Mouse (Mus musculus) midbrain, embryonic 12.5 days (tissue): ENCODE measurements at regions not wholly inside any gene's neighbourhood (a gene's known extent, or its start where the extent isn't known, plus 50 kb on each side); places are given as distances from the start of the nearest gene placed in this dataset.

Experiments used
- ATAC-seq: fragments of 200-750 bp; cut with Nextera tagmentation; 2 replicates; pipeline ENCODE4 v1.8.0; 2017; ENCODE audit warnings: low read depth, moderate TSS enrichment, moderate library complexity; ENCODE audit not compliant: low FRiP score
- H3K27ac ChIP-seq: fragments of 300-500 bp; sonication (generic); replicated peaks from 2 replicates; pipeline ENCODE4 v1.5.1; 2016; ENCODE audit warnings: mild to moderate bottlenecking
- H3K27me3 ChIP-seq: fragments of 300-500 bp; sonication (generic); 2 replicates; pipeline ENCODE4 v1.6.1; 2016; ENCODE audit warnings: mild to moderate bottlenecking
- H3K36me3 ChIP-seq: fragments of 300-500 bp; sonication (generic); 2 replicates; pipeline ENCODE4 v1.6.1; 2016
- H3K4me1 ChIP-seq: fragments of 300-500 bp; sonication (generic); 2 replicates; pipeline ENCODE4 v1.6.1; 2016
- H3K4me2 ChIP-seq: fragments of 300-500 bp; sonication (generic); replicated peaks from 2 replicates; pipeline ENCODE4 v1.6.1; 2016; ENCODE audit warnings: mild to moderate bottlenecking, moderate library complexity
- H3K4me3 ChIP-seq: fragments of 300-500 bp; sonication (generic); 2 replicates; pipeline ENCODE4 v1.5.1; 2016; ENCODE audit warnings: mild to moderate bottlenecking
- H3K9ac ChIP-seq: fragments of 300-500 bp; sonication (generic); replicated peaks from 2 replicates; pipeline ENCODE4 v1.6.1; 2016; ENCODE audit warnings: mild to moderate bottlenecking, moderate library complexity
- H3K9me3 ChIP-seq: fragments of 300-500 bp; sonication (generic); 2 replicates; pipeline ENCODE4 v1.6.1; 2016; ENCODE audit warnings: mild to moderate bottlenecking
- WGBS: fragments of 180-500 bp; shearing (Covaris S2); methylation state at CpG from one replicate; pipeline ENCODE4 v1.1.7; 2016; 5-methylcytosine and 5-hydroxymethylcytosine counted together

DNA sequence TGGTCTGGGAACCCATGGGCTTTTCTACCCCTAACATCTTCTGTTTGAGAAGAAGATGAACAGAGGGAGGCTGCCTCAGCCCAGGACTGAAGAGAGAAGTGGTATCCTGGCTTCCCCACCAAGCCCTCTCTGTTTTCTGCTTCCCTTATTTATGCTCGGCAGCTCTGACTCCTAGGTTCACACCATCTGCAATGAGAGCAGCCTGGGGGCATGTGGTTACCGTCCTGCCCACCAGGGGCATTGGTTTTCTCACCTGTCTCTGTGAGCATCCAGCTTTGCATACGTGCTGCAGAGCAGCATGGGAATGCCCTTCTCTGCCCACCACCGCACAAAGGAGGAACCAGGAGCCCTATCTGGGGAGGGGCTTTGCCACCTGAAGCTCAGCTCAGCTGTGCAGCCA lies 89.4 kb upstream of the Ccnd1 start:
- no peaks in the 10 kb centered on the region for H3K9me3 ChIP-seq
- H3K4me1 ChIP-seq, result peaks cover 17% of the 10 kb centered on the region
- no peak overlapping the region for H3K27ac ChIP-seq
- H3K4me3 ChIP-seq, result no peak overlapping the region
- no peak overlapping the region for H3K9ac ChIP-seq
- WGBS, result 47% methylated on average over 4 of the region's 4 CpGs
- H3K36me3 ChIP-seq, result no peaks in the 10 kb centered on the region
- H3K27me3 ChIP-seq, result peaks cover 28% of the 10 kb centered on the region
- H3K4me2 ChIP-seq, result no peak overlapping the region
- ATAC-seq, result no peak

DNA sequence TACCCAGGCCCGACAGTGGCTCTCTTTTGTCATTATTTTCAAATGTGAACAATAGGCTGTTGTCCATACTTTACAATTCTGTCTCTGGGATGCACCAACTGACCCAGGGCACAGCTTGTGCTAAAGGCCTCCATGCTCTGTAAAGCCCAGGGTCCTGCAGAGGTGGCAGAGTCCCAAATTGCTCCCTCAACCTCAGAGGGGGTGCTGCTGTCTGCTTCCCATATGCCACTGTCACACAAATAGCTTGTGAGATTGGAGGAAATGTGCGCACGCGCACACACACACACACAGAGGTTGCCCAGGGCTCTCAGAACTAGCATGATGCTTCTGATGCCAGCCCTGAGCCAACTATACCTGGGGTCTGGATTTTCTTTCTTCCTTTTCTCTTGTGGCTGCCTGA lies 87.3 kb upstream of the Ccnd1 start:
- Histone ChIP-seq H3K4me1 (peaks cover 17% of the 10 kb centered on the region), H3K27ac (no peak overlapping the region), H3K4me2 (no peak overlapping the region), H3K9me3 (no peaks in the 10 kb centered on the region), H3K9ac (no peak overlapping the region), H3K36me3 (no peaks in the 10 kb centered on the region), H3K27me3 (peaks cover 24% of the 10 kb centered on the region), H3K4me3 (no peak overlapping the region)
- ATAC-seq, result no peak
- 82% methylated on average over 4 of the region's 4 CpGs for WGBS

DNA sequence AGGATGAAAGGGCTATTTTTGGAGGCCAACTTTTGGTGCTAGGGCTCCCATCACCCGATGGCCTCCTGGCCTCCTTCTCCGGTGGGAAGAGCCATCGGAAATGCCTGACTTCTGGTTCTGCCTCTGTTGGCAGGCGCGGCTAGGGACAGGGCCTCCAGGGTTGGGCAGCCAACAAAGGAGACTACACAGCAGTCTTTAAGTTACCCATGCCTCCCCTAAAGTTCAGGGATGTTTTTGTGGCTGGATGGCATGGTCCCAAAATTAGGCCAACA lies 86.2 kb upstream of the Ccnd1 start:
- WGBS, result 97% methylated on average over 5 of the region's 5 CpGs
- Histone ChIP-seq H3K36me3 (no peaks in the 10 kb centered on the region), H3K4me2 (no peak overlapping the region), H3K27ac (no peak overlapping the region), H3K9me3 (no peaks in the 10 kb centered on the region), H3K4me3 (no peak overlapping the region), H3K4me1 (peaks cover 10% of the 10 kb centered on the region; the same call in 1 of the 2 replicates), H3K27me3 (peaks cover 19% of the 10 kb centered on the region), H3K9ac (no peak overlapping the region)
- no peak for ATAC-seq

DNA sequence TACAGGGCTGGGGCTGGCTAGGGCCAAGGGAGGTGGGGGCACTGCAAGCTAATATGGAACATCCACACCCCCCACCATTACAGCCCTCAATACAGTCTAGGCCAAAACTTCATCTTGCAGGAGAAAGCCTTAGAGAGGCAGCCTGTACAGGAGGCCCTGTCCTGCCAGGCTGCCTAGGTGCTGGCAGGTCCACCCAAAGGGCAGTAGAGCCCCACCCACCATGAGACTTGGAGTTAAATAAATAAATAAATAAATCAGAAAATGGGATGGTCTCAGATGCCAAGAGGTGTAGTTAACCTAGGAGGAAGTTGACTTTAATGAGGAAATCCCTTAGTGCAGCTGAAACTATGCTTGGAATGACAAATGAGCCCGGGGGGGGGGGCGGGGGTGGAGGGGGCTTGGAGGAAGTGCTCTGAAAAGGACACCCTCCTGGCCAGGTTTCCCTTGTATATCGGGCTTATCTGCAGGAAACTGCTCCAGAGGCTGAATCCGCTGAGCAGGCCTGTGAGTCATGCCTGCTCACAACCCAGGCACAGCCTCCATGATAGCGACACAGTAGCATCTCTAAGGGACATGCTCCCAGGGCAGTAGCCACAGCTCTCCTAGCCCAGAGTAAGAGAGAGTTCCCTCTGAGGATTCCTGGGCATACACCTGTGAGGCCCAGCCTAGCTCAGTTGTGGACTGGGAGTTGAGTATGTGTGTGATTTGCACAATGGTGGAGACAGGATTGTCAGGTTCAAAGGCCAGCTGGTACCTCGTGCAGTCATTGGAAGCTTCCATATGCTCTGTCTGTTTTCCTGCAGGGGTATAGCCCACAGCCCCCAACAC lies 85.7 kb upstream of the Ccnd1 start:
- Histone ChIP-seq H3K4me3 (no peak overlapping the region), H3K27ac (no peak overlapping the region), H3K4me2 (no peak overlapping the region), H3K4me1 (peaks cover 5% of the 10 kb centered on the region; the same call in 1 of the 2 replicates), H3K9me3 (no peaks in the 10 kb centered on the region), H3K27me3 (peaks cover 18% of the 10 kb centered on the region), H3K9ac (no peak overlapping the region), H3K36me3 (no peaks in the 10 kb centered on the region)
- ATAC-seq, result no peak
- WGBS, result 71% methylated on average over 6 of the region's 6 CpGs

DNA sequence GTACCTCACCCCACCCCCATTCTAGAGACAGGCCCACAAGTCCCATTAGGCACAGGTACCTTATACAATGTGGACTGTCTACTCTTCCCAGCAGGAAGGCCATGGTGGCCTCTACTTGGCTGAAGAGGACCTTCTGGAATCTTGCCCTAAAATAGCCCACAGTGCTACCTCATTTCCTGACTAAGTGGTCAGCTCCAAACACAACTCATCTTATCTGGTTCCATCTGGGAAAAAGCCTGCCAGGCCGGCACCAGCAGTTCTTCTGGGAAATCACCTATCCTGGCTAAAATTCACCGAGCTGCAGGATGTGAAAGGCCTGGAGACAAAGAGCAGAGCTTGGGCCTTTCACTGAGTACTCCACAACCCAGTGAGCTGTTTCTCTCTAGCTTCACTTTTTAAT lies 84.9 kb upstream of the Ccnd1 start:
- no peak overlapping the region for H3K9ac ChIP-seq
- H3K27ac ChIP-seq, result no peak overlapping the region
- no peak overlapping the region for H3K4me2 ChIP-seq
- H3K27me3 ChIP-seq, result peaks cover 10% of the 10 kb centered on the region
- WGBS, result 83% methylated on average over 2 of the region's 2 CpGs
- no peak for ATAC-seq
- H3K9me3 ChIP-seq, result no peaks in the 10 kb centered on the region
- H3K4me1 ChIP-seq, result no peaks in the 10 kb centered on the region
- no peak overlapping the region for H3K4me3 ChIP-seq
- H3K36me3 ChIP-seq, result no peaks in the 10 kb centered on the region

DNA sequence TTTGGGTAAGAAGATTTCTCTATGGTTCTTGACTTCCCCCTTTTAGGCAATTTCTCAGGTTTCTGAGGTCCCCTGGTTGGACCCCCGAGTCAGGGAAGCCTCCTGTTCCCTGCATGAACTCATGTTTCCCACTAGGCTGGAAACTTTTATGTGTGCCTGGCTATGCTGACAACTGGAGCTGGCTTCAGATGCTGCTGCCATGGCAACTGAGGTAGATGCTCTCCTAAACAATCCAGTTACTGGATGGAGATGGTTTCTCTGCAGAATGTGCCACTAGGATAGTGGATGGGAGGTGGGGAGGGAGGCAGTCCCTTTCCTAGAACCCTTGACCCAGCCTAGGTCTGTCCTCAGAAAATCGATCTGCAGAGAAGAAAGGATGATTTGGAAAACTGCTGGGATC lies 79.4 kb upstream of the Ccnd1 start:
- H3K27me3 ChIP-seq, result no peaks in the 10 kb centered on the region
- no peak overlapping the region for H3K4me2 ChIP-seq
- no peaks in the 10 kb centered on the region for H3K36me3 ChIP-seq
- H3K9me3 ChIP-seq, result no peaks in the 10 kb centered on the region
- H3K9ac ChIP-seq, result no peak overlapping the region
- no peak overlapping the region for H3K27ac ChIP-seq
- no peak overlapping the region for H3K4me3 ChIP-seq
- H3K4me1 ChIP-seq, result peaks cover 13% of the 10 kb centered on the region
- 79% methylated on average over 2 of the region's 2 CpGs for WGBS
- ATAC-seq, result no peak

DNA sequence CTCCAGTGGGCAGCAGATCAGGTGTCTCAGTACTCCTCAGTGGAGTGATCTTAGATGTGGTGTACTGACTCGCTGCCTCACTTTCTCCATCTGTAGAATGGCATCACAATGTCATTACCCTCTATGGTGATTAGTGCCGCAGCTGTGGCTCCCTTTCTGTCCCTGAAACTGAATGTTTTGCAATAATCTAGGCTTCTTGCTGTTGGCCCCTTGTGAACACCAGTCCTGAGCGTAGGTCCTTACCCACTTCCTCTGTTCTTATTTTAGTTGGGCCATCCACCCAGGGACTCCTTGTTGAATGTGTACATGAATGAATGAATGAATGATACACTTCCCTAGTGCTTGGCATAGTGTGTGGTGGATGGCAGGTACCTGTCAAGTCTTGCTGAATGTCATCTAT lies 78.4 kb upstream of the Ccnd1 start:
- ATAC-seq, result no peak
- H3K36me3 ChIP-seq, result no peaks in the 10 kb centered on the region
- no peak overlapping the region for H3K9ac ChIP-seq
- 89% methylated on average over 3 of the region's 3 CpGs for WGBS
- no peak overlapping the region for H3K27ac ChIP-seq
- H3K4me3 ChIP-seq, result no peak overlapping the region
- H3K4me1 ChIP-seq, result peaks cover 13% of the 10 kb centered on the region
- H3K4me2 ChIP-seq, result no peak overlapping the region
- no peaks in the 10 kb centered on the region for H3K9me3 ChIP-seq
- no peaks in the 10 kb centered on the region for H3K27me3 ChIP-seq

DNA sequence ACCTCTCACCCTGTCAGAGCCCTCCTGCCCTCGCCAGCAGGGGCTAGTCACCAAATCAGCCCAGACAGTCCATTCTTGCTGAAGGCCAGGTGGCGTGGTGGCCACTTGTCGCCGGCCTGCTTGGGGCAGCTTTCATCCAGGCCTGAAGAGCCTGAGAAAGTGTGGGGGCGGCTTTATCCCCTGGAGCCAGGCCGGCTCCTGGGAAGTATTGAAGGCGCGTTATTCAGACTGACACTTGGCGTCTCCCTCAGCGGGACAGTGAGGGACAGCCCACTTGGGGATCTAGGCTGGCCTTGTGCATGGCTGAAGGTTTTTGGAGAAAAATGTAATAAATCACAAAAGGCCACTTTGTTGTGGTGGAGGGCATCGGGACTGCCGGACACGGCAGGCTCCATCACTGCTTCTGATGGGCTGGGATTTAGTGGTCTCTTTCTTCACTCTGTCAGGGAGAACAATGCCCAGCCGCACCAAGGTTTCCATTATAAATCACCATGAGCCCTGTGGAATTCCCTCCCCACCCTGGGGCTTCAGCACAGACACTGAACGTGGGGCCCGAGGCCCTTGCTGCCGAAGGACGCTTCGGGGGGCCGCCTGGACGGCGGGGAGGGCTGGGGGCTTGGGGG lies 75.8 kb upstream of the Ccnd1 start:
- Histone ChIP-seq H3K36me3 (no peaks in the 10 kb centered on the region), H3K9me3 (no peaks in the 10 kb centered on the region), H3K4me1 (peaks cover 13% of the 10 kb centered on the region), H3K4me3 (no peak overlapping the region), H3K9ac (no peak overlapping the region), H3K27me3 (no peaks in the 10 kb centered on the region), H3K4me2 (peak overlapping the region; percentile 18; the same call in 1 of the 2 replicates), H3K27ac (peak overlapping the region; percentile 70)
- peak; percentile 87 for ATAC-seq
- WGBS, result 23% methylated on average over 22 of the region's 22 CpGs

DNA sequence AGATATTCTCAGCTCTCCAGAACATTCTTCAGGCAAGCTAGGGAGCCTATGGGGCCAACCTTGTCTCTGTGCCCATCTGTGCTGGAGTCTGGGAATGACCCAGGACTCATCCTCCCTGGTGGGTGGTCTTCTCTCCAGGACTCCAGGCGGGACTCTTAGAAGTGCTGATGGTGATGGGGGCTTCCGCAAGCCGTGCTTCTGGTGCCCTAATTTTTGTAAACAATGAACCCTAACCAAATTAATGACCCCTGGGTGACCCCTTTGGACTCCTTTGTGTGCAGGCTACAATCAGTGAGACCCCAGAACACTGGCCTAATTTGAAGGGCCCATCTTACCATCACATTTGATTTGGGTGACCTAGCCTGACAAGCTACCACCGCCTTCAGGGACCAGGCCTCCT lies 71.0 kb upstream of the Ccnd1 start:
- no peak for ATAC-seq
- H3K36me3 ChIP-seq, result no peaks in the 10 kb centered on the region
- H3K27me3 ChIP-seq, result no peaks in the 10 kb centered on the region; the same call in 1 of the 2 replicates
- H3K4me2 ChIP-seq, result no peak overlapping the region
- H3K4me1 ChIP-seq, result peaks cover 9% of the 10 kb centered on the region
- no peak overlapping the region for H3K27ac ChIP-seq
- H3K9me3 ChIP-seq, result no peaks in the 10 kb centered on the region
- WGBS, result 79% methylated on average over 4 of the region's 4 CpGs
- H3K4me3 ChIP-seq, result no peak overlapping the region
- H3K9ac ChIP-seq, result no peak overlapping the region

DNA sequence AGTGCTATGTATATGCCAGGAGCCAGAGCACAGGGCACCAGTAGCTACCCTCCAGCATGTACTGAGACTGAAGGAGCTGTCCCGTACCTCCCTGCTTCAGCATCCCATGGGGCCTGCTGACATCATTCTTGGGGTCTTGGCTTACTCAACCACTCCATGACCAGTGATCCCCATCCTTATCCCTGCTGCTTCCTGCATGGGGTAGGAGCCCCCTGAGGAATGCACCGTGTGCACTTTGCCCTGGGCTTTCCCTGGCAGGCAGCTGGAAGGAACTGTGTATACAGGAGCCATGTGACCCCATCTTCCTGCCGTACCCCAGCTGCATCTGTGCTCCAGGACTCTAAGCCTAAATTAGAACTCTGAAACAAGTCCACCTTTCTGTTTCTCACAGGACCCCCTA lies 70.3 kb upstream of the Ccnd1 start:
- Histone ChIP-seq H3K9ac (no peak overlapping the region), H3K9me3 (no peaks in the 10 kb centered on the region), H3K27me3 (no peaks in the 10 kb centered on the region; the same call in 1 of the 2 replicates), H3K4me3 (no peak overlapping the region), H3K36me3 (no peaks in the 10 kb centered on the region), H3K27ac (no peak overlapping the region), H3K4me2 (no peak overlapping the region), H3K4me1 (peaks cover 2% of the 10 kb centered on the region; the same call in 1 of the 2 replicates)
- ATAC-seq, result no peak
- 66% methylated on average over 3 of the region's 3 CpGs for WGBS

DNA sequence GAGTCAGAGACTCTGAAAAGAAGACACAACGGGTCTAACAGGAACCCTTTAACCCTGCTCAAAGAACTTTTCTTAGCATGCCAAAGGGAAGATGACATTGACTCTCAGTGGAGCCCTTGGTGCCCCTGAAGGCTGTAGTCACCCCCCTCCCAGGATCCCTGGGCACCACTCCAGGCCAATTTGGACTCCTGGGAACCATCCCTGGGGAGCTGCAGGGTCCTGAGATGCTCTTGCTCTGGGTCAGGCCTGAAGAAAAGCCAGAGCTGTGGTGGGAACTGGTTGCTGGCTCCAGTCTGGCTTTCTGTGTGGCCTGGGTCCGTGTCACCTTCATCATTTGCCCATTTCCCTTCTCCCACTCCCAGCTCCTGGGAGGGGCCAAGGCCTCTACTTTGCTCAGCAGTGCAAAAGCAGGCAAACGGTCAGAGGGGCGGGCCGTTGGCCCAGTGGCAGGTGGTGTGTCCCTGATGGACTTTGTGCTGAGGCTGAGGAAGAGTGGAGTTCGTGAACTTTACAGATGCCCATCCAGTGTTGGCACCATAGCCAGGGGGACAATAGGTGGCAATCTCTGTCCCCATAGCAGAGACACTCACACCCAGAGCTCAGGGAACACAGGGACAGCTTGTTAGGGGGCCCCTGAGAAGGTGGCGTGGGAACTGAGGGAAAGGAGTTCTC lies 69.1 kb upstream of the Ccnd1 start:
- Histone ChIP-seq H3K4me3 (no peak overlapping the region), H3K4me2 (no peak overlapping the region), H3K36me3 (no peaks in the 10 kb centered on the region), H3K27me3 (no peaks in the 10 kb centered on the region; the same call in 1 of the 2 replicates), H3K9ac (no peak overlapping the region), H3K4me1 (no peaks in the 10 kb centered on the region), H3K9me3 (no peaks in the 10 kb centered on the region), H3K27ac (no peak overlapping the region)
- WGBS, result 80% methylated on average over 7 of the region's 7 CpGs
- ATAC-seq, result no peak

DNA sequence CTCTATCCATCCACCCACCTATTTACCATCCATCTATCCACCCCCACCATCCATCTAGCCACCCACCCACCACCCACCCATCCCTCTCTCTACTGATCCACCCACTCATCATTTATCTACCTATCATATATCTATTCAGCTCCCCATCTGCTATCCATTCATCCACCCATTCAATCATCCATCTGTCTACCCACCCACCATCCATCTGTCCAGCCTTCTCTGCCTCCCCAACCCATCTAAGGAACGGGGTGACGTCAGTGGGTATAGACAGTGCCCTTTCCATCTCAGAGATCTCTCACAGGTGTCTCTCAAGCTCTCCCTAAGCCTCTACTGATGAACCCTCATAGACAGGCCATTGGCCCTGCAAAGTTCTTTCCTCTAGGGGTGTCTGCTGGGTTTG lies 67.5 kb upstream of the Ccnd1 start:
- Histone ChIP-seq H3K9me3 (0 out of 2 replicates have a peak, but pooled peaks cover 3% of the 10 kb centered on the region), H3K27me3 (no peaks in the 10 kb centered on the region; the same call in 1 of the 2 replicates), H3K9ac (no peak overlapping the region), H3K36me3 (no peaks in the 10 kb centered on the region), H3K4me3 (no peak overlapping the region), H3K4me1 (no peaks in the 10 kb centered on the region), H3K4me2 (no peak overlapping the region), H3K27ac (no peak overlapping the region)
- WGBS, result 89% methylated on average over 2 of the region's 2 CpGs
- no peak for ATAC-seq
